19 mouse cellular contexts compared by ENCODE assay signal in the genomic region with DNA sequence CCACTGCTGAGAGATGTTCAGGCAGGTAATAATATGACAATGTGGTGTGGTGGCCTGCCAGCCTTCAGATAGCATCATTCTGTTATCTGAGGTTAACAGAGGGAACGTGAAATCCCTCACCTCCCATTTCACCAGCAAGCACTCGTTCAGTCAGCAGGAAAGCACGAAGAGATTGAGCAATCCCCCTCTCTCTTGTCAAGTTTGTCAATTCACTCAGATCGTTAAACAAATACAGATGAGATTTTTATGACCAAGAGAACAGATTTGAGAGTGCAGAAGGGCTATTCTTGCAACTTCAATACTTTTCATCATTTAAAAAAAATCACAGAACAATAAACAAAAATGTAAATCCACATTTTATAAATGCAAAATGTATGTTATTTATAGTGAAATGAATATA.
"Had no signal": no experiment of that assay in that cellular context is flagged by ENCODE, and none has a peak within 500 bp of the region (broad histone marks: within the 10 kb centered on the region; RNA-seq: fewer than 3 reads in every experiment).

No protein-coding gene starts in this region.

- H3K4me2 ChIP-seq: intestine, embryonic 15.5 days; kidney, embryonic 15.5 days; limb, embryonic 13.5 days; liver, embryonic 12.5 days; liver, embryonic 15.5 days; midbrain, embryonic 11.5 days; stomach, embryonic 15.5 days had no signal

- H3K36me3 ChIP-seq: intestine, embryonic 15.5 days; kidney, embryonic 15.5 days; limb, embryonic 10.5 days; limb, embryonic 13.5 days; liver, embryonic 12.5 days; liver, embryonic 15.5 days; stomach, embryonic 15.5 days had no signal

- H3K4me1 ChIP-seq: intestine, embryonic 15.5 days; kidney, embryonic 15.5 days; limb, embryonic 10.5 days; limb, embryonic 13.5 days; liver, embryonic 12.5 days; liver, embryonic 15.5 days; stomach, embryonic 15.5 days had no signal

- H3K9ac ChIP-seq: intestine, embryonic 15.5 days; kidney, embryonic 15.5 days; limb, embryonic 13.5 days; liver, embryonic 12.5 days; liver, embryonic 15.5 days; stomach, embryonic 15.5 days had no signal

- ATAC-seq: intestine, embryonic 15.5 days; liver, embryonic 12.5 days had no signal

- H3K27me3 ChIP-seq: intestine, embryonic 15.5 days; kidney, embryonic 15.5 days; limb, embryonic 13.5 days; liver, embryonic 12.5 days; liver, embryonic 15.5 days; stomach, embryonic 15.5 days had no signal

- H3K27ac ChIP-seq: intestine, embryonic 15.5 days; kidney, embryonic 15.5 days; limb, embryonic 10.5 days; limb, embryonic 13.5 days; liver, embryonic 12.5 days; liver, embryonic 15.5 days; stomach, embryonic 15.5 days had no signal

- H3K9me3 ChIP-seq: intestine, embryonic 15.5 days; kidney, embryonic 15.5 days; limb, embryonic 10.5 days; limb, embryonic 13.5 days; liver, embryonic 12.5 days; liver, embryonic 15.5 days; stomach, embryonic 15.5 days had no signal

- H3K4me3 ChIP-seq: intestine, embryonic 15.5 days; kidney, embryonic 15.5 days; limb, embryonic 10.5 days; limb, embryonic 13.5 days; liver, embryonic 12.5 days; liver, embryonic 15.5 days; stomach, embryonic 15.5 days had no signal

- DNase-seq: kidney, adult 11 months; kidney, adult 8-10 months; kidney, postnatal 10 days; kidney, postnatal 36 days; liver; midbrain, embryonic 14.5 days; right cerebral cortex, adult 18-20 months; right cerebral cortex, postnatal 14 days; right cerebral cortex, postnatal 4 days; spleen, adult 18-20 months; thymus, postnatal 25 days had no signal
